Mouse (Mus musculus): ENCODE measurements at regions not wholly inside any gene's neighbourhood (a gene's known extent, or its start where the extent isn't known, plus 50 kb on each side); places are given as distances from the start of the nearest gene placed in this dataset.
A peak's percentile ranks its signal among the peaks of the same experiment; 100 is the strongest.

DNA sequence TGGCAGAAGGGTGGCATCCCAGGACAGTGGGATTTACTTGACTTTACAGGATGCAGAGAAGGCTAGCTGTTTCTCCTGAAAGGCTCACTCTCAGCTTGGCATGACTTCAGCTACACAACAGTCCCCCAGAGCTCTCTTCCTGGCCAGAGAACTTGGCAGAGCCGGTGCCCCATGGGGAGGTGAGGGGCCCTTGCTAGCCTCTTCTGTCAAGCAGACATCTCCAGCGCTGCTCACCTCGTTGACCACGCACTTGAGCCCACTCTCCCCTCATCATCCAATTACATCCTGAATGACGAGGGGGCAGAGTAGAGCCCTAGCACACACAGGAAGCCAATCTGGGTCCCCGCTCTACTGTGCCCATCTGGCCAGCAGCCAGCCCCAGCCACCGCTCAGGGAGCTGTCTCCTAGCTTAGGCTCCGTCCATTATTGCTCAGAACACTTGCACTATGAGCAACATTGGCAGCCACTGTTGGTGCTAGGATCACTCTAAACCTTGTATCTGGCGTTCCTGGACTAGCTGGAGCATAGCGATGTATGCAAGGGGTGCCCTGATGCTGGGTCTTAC, 201.7 kb upstream of the A230072I06Rik start:
- no peak for DNase-seq

DNA sequence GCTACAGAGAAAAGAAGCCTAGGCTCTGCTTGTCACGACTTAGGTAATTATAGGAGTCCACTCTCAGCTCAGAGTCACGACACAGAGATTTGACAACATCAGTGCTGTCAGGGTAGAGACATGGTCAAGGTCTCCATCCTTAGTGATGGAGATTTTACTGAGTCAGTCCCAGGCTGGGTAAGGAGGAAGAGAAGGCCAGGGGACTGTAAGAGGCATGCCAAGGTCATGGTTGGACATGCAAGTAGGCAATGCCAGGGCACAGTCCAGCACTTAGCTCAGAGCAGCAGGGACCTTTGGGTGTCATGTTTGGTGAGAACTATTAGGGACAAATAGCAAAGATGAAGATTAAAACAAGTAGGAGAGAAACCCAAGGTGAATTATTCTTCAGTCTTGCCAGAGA, 200.7 kb upstream of the A230072I06Rik start:
- no peak for DNase-seq

DNA sequence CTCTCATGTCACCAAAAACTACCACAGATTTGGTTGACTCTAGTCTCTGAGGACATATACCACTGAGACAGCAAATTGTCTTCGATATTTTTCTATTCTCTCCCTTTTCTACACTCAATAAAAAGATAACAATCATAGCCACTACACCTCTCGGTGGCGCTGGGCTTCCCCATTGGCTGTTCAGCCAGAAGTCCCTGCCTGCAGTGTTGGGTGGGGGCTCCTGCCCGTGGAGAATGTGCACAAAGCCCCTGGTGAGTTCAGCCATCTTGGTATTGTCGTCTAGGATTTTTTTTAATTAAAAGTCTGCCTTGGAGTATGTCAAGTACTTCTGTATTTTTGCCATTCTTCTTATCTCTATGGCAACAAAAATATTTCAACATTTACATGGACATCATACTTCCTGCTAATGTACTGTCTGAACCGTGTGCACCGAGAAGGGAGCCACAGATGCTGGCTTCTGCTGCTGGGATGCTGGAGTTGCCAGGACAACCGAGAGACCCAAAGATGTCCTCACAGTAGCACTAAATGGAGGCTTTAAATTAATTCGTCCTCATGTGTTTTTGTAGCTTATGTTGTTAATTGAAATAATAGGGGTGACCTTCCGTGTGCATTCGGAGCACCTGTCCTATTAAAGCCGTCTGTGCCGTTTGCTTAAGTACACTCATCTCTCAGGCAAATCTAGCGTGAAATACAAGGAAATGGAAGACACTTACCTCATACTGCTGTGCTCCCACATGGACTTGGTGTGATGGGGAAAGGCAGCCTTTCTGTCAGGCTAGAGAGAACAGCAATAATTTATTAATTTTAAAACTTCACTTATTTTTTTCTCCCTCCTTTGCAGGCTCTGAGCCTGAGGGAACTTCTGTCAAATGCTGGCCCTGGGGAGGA, 199.7 kb upstream of the A230072I06Rik start:
- no peak for DNase-seq

DNA sequence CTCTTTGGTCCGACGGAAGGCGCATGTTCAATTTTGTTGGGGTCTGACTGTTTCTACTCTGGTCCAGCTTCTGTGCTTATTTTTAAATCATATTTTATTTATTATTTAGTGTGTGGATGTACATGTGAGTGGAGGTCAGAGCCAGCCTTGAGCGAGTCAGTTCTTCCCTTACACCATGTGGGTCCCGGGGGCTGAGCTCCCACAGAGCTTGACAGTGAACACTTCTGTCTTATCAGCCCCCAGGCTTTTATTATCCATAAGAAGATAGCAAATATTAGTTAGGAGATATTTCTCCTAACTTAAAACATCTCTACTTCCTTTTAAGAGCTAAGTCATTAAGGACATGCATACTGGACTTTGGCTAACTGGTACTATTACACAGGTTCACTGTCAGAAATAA, 197.1 kb upstream of the A230072I06Rik start:
- DNase-seq: no peak

DNA sequence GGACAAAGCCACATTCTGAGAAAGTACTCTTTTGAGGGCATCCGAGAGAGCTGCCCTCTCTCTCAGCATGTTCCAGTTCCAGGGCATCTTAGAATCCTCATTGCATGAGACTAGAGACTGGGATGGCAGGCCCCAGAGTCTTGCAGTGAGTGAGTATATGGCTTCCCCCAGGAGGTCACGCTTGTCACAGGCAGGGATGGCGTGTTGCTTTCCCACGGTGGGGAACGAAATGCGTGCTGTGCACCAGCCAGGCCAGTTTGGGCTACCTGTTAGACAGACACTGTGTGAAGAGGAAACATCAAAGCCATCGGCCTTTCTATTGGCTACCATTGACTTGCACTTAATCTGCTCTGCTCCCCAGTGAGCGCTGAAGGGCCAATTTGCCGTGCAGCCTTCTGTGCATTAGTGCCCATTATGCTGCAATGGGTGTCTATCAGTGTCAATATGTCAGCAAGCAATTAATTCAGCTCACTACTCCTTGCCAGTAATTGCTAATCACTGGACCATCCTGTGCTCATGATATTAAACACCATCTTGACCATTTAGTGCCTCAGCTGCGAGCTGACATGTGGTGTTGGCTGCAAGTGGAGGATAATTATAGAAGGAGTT, 191.3 kb upstream of the A230072I06Rik start:
- DNase-seq: no peak

DNA sequence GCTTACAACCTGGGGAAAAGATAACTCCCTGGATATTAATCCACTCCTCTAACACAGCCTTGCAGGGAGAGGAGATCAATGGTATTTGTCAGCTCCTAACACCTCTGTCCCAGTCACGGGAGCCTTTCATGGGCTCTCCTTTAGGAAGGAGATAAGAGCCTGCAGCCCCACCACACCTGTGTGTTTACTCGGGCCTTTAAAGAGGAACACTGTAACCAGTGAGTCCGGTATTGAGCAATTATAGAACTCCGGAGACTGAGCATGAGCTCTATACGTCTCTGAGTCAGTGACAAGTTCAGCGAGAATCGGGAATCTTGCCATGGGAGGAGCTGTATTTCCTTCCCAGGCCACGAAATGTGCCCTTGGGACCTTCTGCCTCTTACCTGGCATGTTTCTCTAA, 178.5 kb upstream of the A230072I06Rik start:
- DNase-seq: no peak

DNA sequence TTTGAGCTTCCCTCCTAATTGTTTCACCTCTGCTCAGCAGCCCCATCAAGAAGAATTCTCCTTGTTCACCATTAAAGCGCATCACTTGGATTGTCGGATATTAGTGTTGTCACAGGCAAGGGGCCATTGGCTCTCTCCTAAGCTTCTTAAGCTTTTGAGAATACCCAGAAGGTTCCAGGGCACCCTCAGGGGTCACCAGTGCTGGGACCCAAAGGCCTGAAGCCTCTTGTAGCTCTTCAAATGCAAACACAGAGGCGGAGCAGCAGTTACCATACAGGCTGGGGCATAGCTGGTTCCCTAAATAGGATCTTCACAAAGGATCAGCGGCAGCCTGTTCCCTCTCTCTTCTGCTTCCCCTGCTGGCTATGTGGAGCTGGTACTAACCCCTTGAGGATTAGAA, 175.3 kb upstream of the A230072I06Rik start:
- DNase-seq: no peak

DNA sequence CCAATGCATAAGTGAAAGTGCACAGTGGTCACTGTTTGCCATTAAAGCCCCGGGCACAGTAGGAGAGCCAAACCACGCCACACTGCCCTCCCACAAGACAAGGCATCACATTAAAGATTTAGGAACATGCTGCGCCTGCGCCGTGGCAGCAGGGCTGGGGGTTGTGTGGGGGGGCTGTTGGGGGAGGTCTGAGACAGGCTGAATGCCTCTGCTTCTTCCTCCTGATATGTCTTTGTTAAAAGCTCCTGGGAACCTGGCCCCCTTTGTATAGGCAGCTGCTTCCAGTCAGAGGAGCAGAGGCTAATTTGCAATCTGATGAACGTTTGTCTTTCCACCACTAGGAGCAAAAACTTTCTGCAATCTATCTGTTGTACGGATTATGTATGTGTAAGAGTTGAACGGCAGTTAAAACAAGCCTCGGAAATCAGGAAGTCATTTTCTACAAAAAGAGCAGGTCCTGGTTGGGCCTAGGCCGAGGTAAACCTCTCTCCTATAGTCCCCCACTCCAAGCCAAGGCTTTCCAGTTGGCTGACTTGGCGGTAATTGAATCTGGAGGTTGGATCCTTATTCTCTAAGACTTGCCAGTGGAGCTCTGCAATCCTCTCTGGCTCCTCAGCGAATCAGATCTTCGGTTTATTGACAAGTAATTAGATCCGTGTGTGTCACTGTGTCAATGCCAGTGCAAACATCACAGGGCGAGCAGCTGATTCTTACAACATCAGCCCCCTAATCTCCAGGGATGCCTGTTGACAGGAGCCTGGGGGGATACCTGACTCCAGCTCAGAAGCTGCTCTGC, 173.3 kb upstream of the A230072I06Rik start:
- DNase-seq: no peak

DNA sequence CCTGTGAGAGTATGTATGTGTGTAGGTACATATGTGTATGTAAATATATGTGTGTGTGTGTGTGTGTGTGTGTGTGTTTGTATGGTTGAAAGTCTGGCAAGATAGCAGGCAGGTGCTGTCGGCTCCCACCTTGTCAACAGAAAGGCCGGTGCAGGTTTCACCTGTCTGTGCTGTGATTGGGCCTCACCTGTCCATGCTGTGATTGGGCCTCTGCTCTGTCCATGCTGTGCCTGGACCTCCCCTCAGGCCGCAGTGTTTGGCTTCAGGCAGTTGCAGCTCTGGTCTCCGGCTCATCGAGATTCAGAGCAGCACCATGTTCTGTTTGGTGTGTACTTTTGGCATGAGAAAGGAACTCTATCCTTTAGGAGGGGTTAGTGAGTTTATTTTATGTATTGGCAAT, 170.0 kb upstream of the A230072I06Rik start:
- no peak for DNase-seq

DNA sequence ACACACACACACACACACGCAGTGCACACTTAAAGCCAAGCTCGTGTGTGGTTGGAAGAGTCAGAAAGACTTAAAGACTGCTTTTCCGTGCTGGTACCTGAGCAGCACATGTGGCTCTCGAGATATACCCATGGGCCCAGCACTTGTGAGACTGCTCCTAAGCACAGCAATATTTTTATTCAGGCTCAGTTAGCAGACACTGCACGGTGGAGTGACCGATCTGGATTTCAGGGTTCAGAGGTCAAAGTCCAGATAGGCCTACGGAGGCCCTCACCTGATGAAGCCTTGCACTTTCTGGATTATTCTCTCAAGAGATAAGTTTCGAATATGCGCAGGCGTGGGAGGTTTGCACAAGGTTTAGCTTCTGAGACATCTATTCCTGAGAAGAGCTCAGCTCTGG, 167.0 kb upstream of the A230072I06Rik start:
- no peak for DNase-seq

DNA sequence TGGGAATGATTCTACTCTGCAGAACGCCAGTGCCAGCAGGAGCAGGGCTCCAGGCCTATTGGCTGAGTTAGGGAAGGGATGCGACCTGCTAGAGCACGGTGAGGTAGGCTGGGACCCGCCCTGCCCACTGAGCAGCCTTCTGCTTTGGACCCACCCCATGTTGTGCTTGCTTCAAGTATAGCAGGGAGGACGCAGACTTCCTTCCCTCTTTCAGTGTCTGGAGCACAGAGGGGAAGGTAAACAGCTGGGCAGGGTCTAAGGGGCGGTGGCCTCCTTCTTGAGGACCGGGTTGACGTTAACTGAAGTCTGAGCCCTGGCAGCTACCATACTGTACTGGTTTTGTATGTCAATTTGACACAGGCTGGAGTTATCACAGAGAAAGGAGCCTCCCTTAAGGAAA, 165.6 kb upstream of the A230072I06Rik start:
- DNase-seq: no peak

DNA sequence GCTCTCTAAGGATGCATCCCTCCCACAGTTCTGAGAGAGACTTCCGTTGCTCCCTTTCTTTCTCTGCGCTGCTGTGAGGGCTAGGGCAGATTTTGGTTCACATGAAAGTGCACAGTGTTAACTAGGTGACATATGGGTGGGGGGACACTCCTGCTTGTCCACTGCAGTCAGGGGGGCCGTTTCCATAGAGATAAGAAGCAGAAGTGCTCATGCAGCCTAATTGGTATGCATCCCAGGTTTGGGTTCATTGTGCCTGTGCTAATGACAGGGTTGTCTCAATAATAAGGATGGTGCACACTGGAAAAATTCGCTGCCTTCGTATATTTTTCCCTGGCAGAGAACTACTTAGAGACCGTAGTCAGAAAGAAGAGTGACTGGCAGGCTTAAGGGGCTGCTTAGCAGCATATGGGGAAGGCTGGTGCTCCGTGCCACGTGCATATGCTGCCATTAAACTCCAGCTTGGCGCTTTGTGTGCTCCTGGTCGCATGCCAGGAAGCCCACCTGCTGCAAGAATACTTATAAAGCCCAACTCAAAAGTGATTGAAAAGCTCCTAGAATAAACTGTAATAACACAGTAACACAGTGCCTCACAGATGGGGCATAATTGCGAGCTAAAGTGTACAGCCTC, 152.1 kb upstream of the A230072I06Rik start:
- peak; percentile 14 for DNase-seq

DNA sequence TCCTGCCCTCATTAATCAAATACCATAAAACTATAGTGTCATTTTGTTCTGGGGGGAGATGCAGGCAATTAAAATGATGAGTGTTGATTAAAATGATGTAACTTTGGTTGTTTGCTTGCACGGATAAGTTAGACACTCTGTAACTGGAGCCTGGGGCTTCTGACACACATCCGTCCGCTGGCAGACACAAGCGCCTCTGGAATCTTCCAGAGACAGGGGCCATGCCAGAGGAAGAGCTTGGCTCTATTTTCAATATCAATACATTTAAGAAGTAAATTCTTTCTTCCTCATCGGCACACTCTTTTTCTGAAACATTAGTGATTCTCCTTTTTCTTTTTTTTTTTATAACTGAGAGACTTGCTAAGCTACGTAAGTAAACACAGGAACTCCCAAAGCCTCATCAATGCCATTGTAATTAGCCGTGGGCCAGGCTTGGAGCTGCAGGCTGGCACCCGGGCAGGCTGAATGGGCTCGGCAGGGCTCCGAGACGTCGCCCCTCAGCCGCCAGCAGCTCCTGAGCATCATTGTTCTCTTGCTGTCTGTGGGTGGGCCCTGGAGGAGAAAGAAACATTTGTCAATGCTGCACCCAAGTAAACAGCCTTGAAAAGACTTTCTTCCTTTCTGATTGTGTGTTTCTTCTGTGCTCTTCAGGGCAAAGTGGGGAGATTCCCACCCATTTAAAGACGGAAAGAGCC, 151.4 kb upstream of the A230072I06Rik start:
- DNase-seq: no peak

DNA sequence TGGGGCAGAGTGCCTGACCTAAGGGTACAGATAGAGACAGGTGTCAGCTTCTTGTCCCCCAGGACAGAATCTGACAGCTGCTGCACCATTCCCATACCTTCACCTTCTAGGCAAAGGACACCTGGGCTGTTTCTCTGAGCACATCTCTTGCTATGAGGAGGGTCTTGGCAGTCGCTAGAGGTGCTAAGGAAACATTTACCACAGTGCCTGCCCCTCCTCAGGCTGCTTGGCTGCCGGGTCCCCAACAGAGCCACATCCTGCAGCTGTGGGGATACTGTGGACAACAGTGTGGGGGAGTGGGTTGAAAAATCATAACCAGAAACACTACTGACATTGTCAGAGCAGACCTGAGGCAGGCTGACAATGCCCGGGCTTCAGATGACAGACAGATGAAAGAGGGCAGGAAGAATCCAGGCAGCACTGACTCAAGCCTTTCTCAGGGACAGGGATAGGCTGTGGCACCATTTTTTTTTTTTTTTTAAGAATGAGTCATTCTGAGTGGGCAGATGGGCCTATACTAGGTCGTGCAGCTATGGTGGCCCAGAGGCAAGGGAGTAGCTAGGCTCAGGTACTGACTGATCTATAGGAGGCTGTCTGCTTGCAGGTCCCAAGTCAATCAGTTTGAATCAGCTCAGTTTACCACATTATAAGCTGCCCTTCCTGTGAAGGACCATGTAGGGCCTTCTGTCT, 150.7 kb upstream of the A230072I06Rik start:
- DNase-seq: no peak

DNA sequence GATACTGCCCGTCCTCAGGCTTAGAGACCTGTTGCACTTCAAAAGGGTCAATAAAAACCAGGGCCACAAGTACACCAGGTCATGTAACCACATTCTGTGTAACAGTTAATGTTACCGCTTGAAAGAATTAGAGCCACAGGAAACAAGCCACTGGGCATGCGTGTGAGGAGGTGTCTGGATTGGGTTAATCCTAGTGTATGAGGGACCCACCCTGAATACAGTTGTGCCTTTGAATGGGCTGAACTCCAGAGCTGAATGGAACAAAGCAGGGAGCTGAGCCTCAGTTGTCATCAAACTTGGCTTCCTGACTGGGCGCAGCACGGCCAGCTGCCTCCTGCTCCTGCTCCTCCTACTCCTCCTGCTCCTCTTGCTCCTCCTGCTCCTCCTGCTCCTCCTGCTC, 148.0 kb upstream of the A230072I06Rik start:
- no peak for DNase-seq

DNA sequence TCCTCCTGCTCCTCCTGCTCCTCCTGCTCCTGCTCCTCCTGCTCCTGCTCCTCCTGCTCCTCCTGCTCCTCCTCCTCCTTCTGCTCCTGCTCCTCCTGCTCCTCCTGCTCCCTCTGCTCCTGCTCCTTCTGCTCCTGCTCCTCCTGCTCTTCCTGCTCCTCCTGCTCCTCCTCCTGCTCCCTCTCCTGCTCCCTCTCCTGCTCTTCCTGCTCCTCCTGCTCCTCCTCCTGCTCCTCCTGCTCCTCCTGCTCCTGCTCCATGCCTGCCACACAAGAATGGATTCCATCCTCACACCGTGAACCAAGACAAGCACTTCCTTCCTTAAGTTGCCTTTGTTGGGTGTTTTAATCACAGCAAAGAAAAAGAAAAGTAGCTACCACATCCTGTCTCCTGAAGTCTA, 144.4 kb upstream of the A230072I06Rik start:
- DNase-seq: no peak

DNA sequence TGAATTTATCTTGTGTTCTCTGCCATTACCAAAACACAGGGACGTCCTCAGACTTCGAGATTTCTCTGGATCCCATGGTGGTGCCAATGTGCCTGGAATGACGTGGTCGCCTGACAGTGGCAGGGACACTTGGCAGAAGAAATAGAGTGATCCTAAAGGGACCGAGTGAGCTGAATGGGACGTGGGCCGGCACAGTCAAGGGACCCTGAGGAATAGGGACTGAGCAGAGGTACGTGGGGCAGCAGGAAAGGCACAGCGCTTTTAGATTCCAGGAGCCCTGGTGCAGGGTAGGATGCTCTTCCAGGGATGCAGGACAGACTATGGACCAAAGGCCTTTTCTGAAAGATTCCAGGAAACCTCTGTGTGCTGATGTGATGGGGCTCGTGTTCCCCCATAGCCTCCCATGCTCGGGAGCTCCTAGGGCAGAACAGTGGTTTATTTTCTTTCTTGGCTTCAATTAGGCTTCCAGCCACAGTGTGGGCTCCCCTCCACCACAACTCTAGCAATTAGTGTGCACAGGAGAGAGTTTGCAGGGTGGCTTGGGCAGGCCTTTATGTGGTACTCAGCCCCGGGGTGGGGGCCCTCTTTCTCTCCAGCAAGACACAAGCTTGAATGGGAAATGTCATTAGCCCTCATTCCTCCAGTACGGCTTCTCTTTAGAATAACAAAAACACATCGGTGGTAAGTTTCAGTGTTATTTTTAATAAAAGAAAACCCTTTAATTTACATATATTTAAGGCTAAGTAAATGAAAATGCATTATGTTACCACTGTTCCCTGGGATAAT, 143.0 kb upstream of the A230072I06Rik start:
- DNase-seq: no peak

DNA sequence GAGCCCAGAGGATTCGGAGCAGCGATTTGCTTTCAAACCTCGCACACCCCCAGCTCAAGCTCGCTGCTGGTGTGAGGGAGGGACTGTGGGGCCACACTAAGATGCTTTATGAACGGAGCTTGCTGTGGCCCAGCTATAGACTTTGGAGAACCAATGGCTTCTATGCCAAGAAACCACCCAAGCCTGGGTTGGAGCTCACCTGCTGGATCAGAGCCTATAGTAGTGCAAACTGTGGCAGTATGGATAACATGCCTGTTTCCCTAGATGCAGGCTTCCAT, 142.5 kb upstream of the A230072I06Rik start:
- no peak for DNase-seq

DNA sequence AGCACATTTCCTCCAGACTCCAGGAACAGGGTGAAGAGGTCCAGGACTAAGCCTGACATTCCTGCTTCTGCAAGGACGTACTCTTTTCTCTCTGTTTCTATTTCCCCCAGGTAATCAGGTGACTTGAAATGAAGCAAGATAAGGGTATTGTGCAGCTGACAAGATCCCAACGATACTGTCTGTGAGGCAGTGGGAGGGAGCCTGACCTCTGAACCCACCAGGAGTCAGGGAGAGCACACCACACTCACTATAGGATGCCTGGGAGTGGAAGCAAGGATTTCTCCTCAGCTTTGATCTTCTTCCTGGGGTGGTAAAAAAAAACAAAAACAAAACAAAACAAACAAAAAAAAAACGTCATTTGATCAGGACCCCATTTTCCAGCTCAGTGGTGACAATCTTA, 141.1 kb upstream of the A230072I06Rik start:
- DNase-seq: no peak

DNA sequence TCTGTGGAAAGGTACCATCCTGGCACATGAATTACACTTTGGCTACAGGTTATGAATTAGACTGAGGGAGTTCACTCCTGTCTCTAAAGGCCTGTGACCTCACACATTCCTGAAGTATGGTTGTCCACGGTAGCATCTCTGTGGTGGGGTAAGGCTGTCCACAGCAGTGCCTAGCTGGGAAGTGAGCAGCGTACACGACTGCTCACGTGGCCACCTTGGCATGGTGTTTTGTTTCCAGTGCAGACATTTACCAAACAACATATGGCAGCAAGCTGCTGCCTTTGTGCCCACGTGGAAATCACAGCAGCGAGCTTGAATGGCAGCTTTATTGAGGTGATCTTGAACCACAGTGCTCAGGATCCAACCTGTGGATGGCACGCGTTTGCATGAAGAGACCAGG, 140.7 kb upstream of the A230072I06Rik start:
- DNase-seq: no peak

DNA sequence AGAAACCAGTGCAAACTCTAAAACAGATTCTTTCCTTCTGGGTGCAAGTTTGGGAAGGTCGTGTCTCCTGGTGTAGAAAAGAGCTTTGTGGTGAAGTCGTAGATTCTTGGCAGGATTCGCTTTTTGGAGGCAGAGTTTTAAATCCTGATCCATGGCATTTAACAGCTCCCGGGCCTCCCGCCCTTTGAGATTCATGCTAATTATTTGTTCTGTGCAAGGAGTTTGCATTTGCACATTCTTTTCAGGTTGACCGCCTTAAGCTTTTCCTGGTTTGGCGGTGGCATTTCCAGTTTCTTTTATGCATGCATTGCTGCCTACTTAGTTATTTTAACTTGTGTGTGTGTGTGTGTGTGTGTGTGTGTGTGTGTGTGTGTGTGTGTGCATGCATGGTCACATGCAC, 126.9 kb upstream of the A230072I06Rik start:
- no peak for DNase-seq

All from right cerebral cortex, postnatal 25 days (tissue).